Mouse (Mus musculus) kidney, embryonic 16.5 days (tissue): ENCODE data around the gene Iqce. TPM values are rescaled to one million over a fixed set of nuclear protein-coding genes. Genes with fewer than 3 reads are reported as not detected.

Experiments used
- ATAC-seq: fragments of 200-750 bp; cut with Nextera tagmentation; 2 replicates; pipeline ENCODE4 v1.8.0; 2017; ENCODE audit warnings: moderate TSS enrichment; ENCODE audit not compliant: low FRiP score, low TSS enrichment
- H3K27ac ChIP-seq: fragments of 300-500 bp; sonication (generic); 2 replicates; pipeline ENCODE4 v1.5.1; 2014; ENCODE audit warnings: low read length
- H3K27me3 ChIP-seq: fragments of 300-500 bp; sonication (generic); 2 replicates; pipeline ENCODE4 v1.6.1; 2014; ENCODE audit warnings: low read length, control low read depth, mixed read lengths; ENCODE audit not compliant: insufficient read depth
- H3K36me3 ChIP-seq: fragments of 300-500 bp; sonication (generic); 2 replicates; pipeline ENCODE4 v1.6.1; 2014; ENCODE audit warnings: low read length, control low read depth, mixed read lengths; ENCODE audit not compliant: insufficient read depth
- H3K4me1 ChIP-seq: fragments of 300-500 bp; sonication (generic); 2 replicates; pipeline ENCODE4 v1.6.1; 2014; ENCODE audit warnings: low read length, control low read depth, mixed read lengths; ENCODE audit not compliant: insufficient read depth
- H3K4me2 ChIP-seq: fragments of 300-500 bp; sonication (generic); replicated peaks from 2 replicates; pipeline ENCODE4 v1.6.1; 2014; ENCODE audit warnings: low read depth, low read length
- H3K4me3 ChIP-seq: fragments of 300-500 bp; sonication (generic); 2 replicates; pipeline ENCODE4 v1.5.1; 2014; ENCODE audit warnings: mild to moderate bottlenecking, low read length
- H3K9ac ChIP-seq: fragments of 300-500 bp; sonication (generic); replicated peaks from 2 replicates; pipeline ENCODE4 v1.6.1; 2014; ENCODE audit warnings: low read length
- H3K9me3 ChIP-seq: fragments of 300-500 bp; sonication (generic); 2 replicates; pipeline ENCODE4 v1.6.1; 2016; ENCODE audit warnings: low read length, control low read depth
- WGBS: fragments of 180-500 bp; shearing (Covaris S2); extraction: QIAGEN DNeasy Blood & Tissue Kit; methylation state at CpG from one replicate; pipeline ENCODE4 v1.1.7; 2014; 5-methylcytosine and 5-hydroxymethylcytosine counted together
- polyA plus RNA-seq: library from polyadenylated mRNA; unstranded; fragments of >200 nt; fragmentation: Nextera tagmentation; extraction: Ambion mirVana; gene quantifications from 2 replicates; pipeline ENCODE4 v1.2.1, GENCODE M21; 2015

Gene Iqce
- polyA plus RNA-seq, 1 experiment from 2014 or later: 26.0 TPM

GRCm38 (mm10) chr5:140663621-140664180 lies 38.5 kb downstream of the Iqce start:
- WGBS: 45% methylated on average over 7 of the region's 7 CpGs
- no peak overlapping the region for H3K4me2 ChIP-seq
- no peaks in the 10 kb centered on the region for H3K27me3 ChIP-seq
- H3K36me3 ChIP-seq: peaks cover 12% of the 10 kb centered on the region
- H3K4me3 ChIP-seq: no peak overlapping the region
- ATAC-seq: peak; percentile 40; the same call in 1 of the 2 replicates
- peaks cover 2% of the 10 kb centered on the region for H3K9me3 ChIP-seq
- no peak overlapping the region for H3K9ac ChIP-seq
- H3K27ac ChIP-seq: no peak overlapping the region
- H3K4me1 ChIP-seq: peaks cover 20% of the 10 kb centered on the region

DNA sequence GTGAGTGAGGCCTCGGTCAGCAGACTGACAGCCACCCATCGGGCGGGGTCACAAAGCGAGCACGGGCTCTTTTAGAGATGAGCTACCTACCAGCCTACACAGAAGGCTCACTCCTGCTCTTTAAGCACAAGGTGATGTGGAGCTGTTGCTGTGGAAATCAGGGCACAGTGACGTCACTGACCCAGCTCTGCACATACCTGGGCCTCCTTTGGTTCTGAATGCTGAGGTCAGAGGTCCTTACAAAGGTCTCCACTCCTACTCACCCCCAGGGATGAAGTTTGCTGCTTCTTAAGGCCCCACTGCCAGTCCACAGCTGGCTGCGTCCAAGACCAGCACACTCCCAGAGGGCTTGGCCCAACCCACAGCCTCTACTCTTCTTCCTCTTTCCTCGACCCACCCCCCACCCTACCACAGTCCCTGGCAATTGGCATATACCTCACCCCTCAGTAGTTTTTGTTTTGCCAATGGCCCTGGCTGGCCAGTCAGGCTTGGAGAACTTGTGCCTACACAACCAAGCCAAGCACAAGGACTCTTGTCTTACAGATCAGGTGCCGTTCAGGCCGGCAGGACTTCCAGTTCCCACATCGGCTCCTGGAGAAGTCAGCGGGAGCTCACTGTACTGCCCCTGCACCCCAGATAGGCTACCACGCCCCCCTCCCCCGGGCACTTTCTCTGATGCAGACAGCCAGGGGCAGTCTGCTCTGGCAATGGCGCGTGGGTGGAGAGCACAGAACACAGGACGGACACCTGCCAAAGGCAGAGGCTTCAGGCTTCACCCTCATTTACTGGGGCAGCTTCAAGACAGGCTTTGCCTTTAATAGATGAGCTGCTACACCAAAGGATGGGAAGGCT lies 39.2 kb downstream of the Iqce start:
- 63% methylated on average over 17 of the region's 17 CpGs for WGBS
- H3K27me3 ChIP-seq: no peaks in the 10 kb centered on the region
- ATAC-seq: peak; percentile 47; the same call in 1 of the 2 replicates
- no peak overlapping the region for H3K4me2 ChIP-seq
- H3K9me3 ChIP-seq: no peaks in the 10 kb centered on the region
- H3K27ac ChIP-seq: no peak overlapping the region
- H3K4me3 ChIP-seq: no peak overlapping the region
- H3K4me1 ChIP-seq: peaks cover 20% of the 10 kb centered on the region
- H3K36me3 ChIP-seq: peaks cover 6% of the 10 kb centered on the region; the same call in 1 of the 2 replicates
- H3K9ac ChIP-seq: 0 out of 2 replicates have a peak overlapping the region, but pooled peaks have one; percentile 1

- no peak overlapping the region for H3K9ac ChIP-seq
- H3K4me1 ChIP-seq: peaks cover 20% of the 10 kb centered on the region
- H3K4me2 ChIP-seq: no peak overlapping the region
- ATAC-seq: no peak
- H3K27ac ChIP-seq: no peak overlapping the region
- H3K9me3 ChIP-seq: no peaks in the 10 kb centered on the region
- no peak overlapping the region for H3K4me3 ChIP-seq
- WGBS: 66% methylated on average over 12 of the region's 12 CpGs
- H3K36me3 ChIP-seq: peaks cover 6% of the 10 kb centered on the region; the same call in 1 of the 2 replicates
- no peaks in the 10 kb centered on the region for H3K27me3 ChIP-seq
These were observed 40.1 kb downstream of the Iqce start for GRCm38 (mm10) chr5:140661875-140662643.

- WGBS: 52% methylated on average over 8 of the region's 8 CpGs
- Histone ChIP-seq H3K27me3 (no peaks in the 10 kb centered on the region), H3K4me3 (no peak overlapping the region), H3K4me1 (peaks cover 20% of the 10 kb centered on the region), H3K36me3 (peaks cover 6% of the 10 kb centered on the region; the same call in 1 of the 2 replicates), H3K9me3 (no peaks in the 10 kb centered on the region), H3K4me2 (no peak overlapping the region), H3K27ac (no peak overlapping the region), H3K9ac (no peak overlapping the region)
- ATAC-seq: no peak
These were observed 40.8 kb downstream of the Iqce start for GRCm38 (mm10) chr5:140661427-140661826.

GRCm38 (mm10) chr5:140660398-140660797 lies 41.8 kb downstream of the Iqce start:
- 37% methylated on average over 1 of the region's 1 CpGs for WGBS
- peaks cover under 1% of the 10 kb centered on the region; the same call in 1 of the 2 replicates for H3K36me3 ChIP-seq
- H3K4me3 ChIP-seq: no peak overlapping the region
- H3K27me3 ChIP-seq: no peaks in the 10 kb centered on the region
- no peak overlapping the region for H3K27ac ChIP-seq
- no peak overlapping the region for H3K4me2 ChIP-seq
- H3K9ac ChIP-seq: no peak overlapping the region
- H3K9me3 ChIP-seq: no peaks in the 10 kb centered on the region
- no peak for ATAC-seq
- H3K4me1 ChIP-seq: peaks cover 20% of the 10 kb centered on the region

DNA sequence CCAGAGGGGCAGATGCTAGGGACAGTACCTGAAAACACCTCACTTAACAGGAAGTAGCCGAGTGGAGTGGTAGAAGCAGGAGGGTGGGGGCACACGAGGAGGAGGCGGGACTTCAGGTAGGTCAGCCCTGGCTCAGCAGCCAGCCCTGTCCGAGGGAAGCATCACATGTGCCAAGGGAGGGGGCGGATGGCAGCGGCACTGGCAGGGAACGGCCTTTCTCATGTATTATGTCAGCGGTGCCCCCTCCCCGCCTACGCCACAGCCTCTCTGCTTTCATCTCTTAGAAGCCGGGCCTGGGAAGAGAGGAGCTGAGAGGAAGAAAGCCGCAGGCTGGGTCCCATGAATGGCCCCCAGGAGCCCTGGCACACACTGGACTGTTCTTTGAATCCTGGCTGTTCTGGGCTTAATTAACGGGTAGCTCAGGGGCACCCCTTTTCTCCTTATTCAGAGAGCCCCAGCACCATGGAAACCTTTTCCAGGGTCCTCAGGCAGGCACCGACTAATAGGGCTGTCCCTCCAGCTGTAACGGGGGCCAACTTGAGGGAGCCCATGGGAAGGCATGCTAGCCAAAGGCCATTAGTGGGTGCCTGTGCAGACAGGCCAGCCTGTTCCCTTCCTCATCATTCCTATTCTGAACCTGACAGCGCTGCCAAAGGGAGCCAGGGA lies 42.4 kb downstream of the Iqce start:
- Histone ChIP-seq H3K27me3 (no peaks in the 10 kb centered on the region), H3K9ac (0 out of 2 replicates have a peak overlapping the region, but pooled peaks have one; percentile 2), H3K36me3 (no peaks in the 10 kb centered on the region), H3K4me2 (no peak overlapping the region), H3K27ac (no peak overlapping the region), H3K4me3 (no peak overlapping the region), H3K9me3 (no peaks in the 10 kb centered on the region), H3K4me1 (peaks cover 20% of the 10 kb centered on the region)
- no peak for ATAC-seq
- WGBS: 42% methylated on average over 16 of the region's 16 CpGs

GRCm38 (mm10) chr5:140654096-140654845 lies 47.9 kb downstream of the Iqce start:
- ATAC-seq: no peak

GRCm38 (mm10) chr5:140652587-140652986 lies 49.6 kb downstream of the Iqce start:
- Histone ChIP-seq H3K27ac (no peak overlapping the region), H3K36me3 (no peaks in the 10 kb centered on the region), H3K4me3 (no peak overlapping the region), H3K4me2 (no peak overlapping the region), H3K27me3 (no peaks in the 10 kb centered on the region), H3K4me1 (peaks cover 16% of the 10 kb centered on the region), H3K9ac (no peak overlapping the region), H3K9me3 (no peaks in the 10 kb centered on the region)
- 57% methylated on average over 7 of the region's 7 CpGs for WGBS
- no peak for ATAC-seq

More at GRCm38 (mm10) chr5:140654096-140654845, 47.9 kb downstream of the Iqce start:
- Histone ChIP-seq H3K4me1 (peaks cover 9% of the 10 kb centered on the region), H3K27ac (no peak overlapping the region), H3K4me3 (no peak overlapping the region), H3K4me2 (no peak overlapping the region), H3K36me3 (no peaks in the 10 kb centered on the region), H3K27me3 (no peaks in the 10 kb centered on the region), H3K9ac (no peak overlapping the region), H3K9me3 (no peaks in the 10 kb centered on the region)
- WGBS: 66% methylated on average over 15 of the region's 15 CpGs

DNA sequence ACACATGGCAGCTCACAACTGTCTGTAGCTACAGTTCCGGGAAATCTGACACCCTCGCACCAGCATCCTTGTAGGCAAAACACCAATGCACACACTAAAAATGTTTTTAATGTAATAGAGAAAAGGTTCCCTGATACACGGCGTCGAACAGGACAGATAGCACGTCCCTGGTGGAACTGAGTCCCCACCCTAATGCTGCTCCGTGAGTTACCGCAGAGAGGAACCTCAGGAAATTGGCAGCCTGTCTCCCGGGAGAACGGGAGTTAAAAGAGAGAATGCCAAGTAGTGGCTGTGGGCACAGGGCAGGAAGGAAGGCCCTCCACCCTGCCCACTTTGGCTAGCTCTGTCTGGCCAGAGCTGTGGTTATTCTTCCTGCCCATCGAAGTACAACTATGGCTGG lies 50.9 kb downstream of the Iqce start:
- Histone ChIP-seq H3K27me3 (no peaks in the 10 kb centered on the region), H3K9ac (no peak overlapping the region), H3K9me3 (no peaks in the 10 kb centered on the region), H3K36me3 (no peaks in the 10 kb centered on the region), H3K4me2 (no peak overlapping the region), H3K27ac (no peak overlapping the region), H3K4me3 (no peak overlapping the region), H3K4me1 (peaks cover 29% of the 10 kb centered on the region)
- 82% methylated on average over 11 of the region's 11 CpGs for WGBS
- ATAC-seq: no peak
